Mouse (Mus musculus) C2C12 (cell line): ENCODE results near the gene Erich3.

Source experiments
- CEBPB ChIP-seq: IDR thresholded peaks from one replicate; pipeline ENCODE4 v1.6.1; 2011; ENCODE audit warnings: low read depth, mild to moderate bottlenecking, control low read depth, moderate library complexity
- CTCF ChIP-seq: IDR thresholded peaks from one replicate; pipeline ENCODE4 v1.5.1; 2011; ENCODE audit not compliant: control insufficient read depth, insufficient read depth, insufficient read length
- MAX ChIP-seq: IDR thresholded peaks from one replicate; pipeline ENCODE4 v1.6.1; 2011; ENCODE audit warnings: mild to moderate bottlenecking, control low read depth
- MYOG ChIP-seq: IDR thresholded peaks from one replicate; pipeline ENCODE4 v1.6.1; 2011; ENCODE audit not compliant: control insufficient read depth, insufficient read length; ENCODE audit errors: extremely low read depth
- USF1 ChIP-seq: IDR thresholded peaks from one replicate; pipeline ENCODE4 v1.6.1; 2011; ENCODE audit warnings: low read depth, mild to moderate bottlenecking, control low read depth, moderate library complexity

DNA sequence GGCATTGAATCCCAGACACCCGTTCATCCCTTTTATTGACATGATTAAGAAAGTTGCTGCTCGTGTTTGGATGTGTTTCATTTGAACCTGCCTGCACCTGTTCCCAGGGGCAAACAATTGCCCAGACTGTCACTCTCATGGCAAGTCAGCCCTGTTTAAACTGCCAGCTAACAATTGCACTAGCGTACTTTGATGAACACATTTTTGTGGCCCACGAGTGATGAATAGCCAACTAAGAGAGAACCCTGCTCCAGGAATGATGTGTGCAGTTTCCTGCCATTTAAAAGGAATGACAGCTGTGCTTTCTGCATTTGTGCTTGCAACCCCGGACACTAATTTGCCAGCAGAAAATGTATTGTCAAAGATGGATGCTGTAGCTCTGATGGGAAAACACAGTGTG is 79.3 kb downstream of the Erich3 start:
- no peak for TF ChIP-seq CTCF
- no peak for TF ChIP-seq MYOG
- no peak for TF ChIP-seq USF1
- TF ChIP-seq MAX = no peak
- TF ChIP-seq CEBPB = no peak
